In the genomic region with DNA sequence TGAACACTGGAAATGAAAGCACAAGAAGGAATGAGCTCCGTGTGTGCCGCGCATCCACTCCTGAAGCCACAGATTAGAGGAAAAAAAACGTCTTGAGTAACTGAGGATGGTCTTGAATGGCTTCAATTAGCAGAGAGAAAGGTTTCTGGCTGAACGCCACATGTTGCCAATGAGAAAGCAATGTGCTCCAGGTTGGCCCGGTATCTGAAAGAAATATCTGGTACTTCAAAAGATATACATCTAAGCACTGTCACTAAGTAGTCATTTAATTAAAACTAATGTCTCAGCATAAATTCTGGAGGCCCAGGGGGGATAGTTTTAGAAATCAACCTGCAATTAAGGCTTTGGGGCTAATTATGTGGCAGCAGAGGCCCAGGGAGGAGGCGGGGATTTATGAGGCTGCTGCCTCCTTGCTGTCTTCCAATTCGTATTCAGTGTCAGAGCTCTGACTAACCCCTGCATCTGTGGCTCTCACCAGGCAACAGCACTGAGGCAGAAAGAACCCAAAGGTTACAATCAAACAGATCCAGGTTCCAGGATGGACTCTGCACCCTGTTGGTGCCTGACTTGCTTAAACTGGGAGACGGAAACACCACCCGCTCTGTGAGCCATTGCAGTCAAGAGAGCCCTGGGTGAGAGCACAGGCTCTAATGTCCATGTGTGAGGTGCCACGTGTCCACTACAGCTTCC, we compare ENCODE assay signal across 13 mouse cellular contexts.
A peak's percentile ranks its signal among the peaks of the same experiment; 100 is the strongest.
DNase-seq lines count a peak whose midpoint lies in the region; ATAC-seq lines count a peak whose summit lies in the region.
"Had no signal": no experiment of that assay in that cellular context is flagged by ENCODE, and none has a peak within 500 bp of the region (broad histone marks: within the 10 kb centered on the region; RNA-seq: fewer than 3 reads in every experiment).

No protein-coding gene starts in this region.

- H3K27me3 ChIP-seq in hindbrain, embryonic 13.5 days, result no peaks in the 10 kb centered on the region
- no peaks in the 10 kb centered on the region for H3K27me3 ChIP-seq in hindbrain, embryonic 11.5 days (ENCODE audit: control insufficient read depth, insufficient read depth, low read length)
- no peaks in the 10 kb centered on the region for H3K27me3 ChIP-seq in embryonic facial prominence, embryonic 13.5 days
- H3K27me3 ChIP-seq in kidney, embryonic 14.5 days (ENCODE audit: control insufficient read depth, insufficient read depth, low read length), result no peaks in the 10 kb centered on the region
- H3K27me3 ChIP-seq in liver, embryonic 16.5 days (ENCODE audit: control insufficient read depth, insufficient read depth, low read depth, low read length), result no peaks in the 10 kb centered on the region

- H3K9me3 ChIP-seq in hindbrain, embryonic 13.5 days, result no peaks in the 10 kb centered on the region
- no peaks in the 10 kb centered on the region for H3K9me3 ChIP-seq in hindbrain, embryonic 11.5 days (ENCODE audit: control insufficient read depth, low read length)
- H3K9me3 ChIP-seq in embryonic facial prominence, embryonic 13.5 days, result no peaks in the 10 kb centered on the region
- H3K9me3 ChIP-seq in kidney, embryonic 14.5 days (ENCODE audit: control insufficient read depth, low read length), result no peaks in the 10 kb centered on the region
- no peaks in the 10 kb centered on the region for H3K9me3 ChIP-seq in liver, embryonic 16.5 days (replicated peaks; ENCODE audit: control insufficient read depth, low read length)

- intact Hi-C loops in heart, postnatal 10 days (cut with DNase I), result no loop called here

- ATAC-seq in hindbrain, embryonic 13.5 days (ENCODE audit: low FRiP score), result peak; percentile 59; the same call in 1 of the 2 replicates
- no peak for ATAC-seq in hindbrain, embryonic 11.5 days (ENCODE audit: low FRiP score)
- ATAC-seq in embryonic facial prominence, embryonic 13.5 days (ENCODE audit: insufficient number of reproducible peaks, insufficient read depth, low FRiP score, low TSS enrichment, low read depth), result no peak
- peak; percentile 9; the same call in 1 of the 2 replicates for ATAC-seq in kidney, embryonic 14.5 days (ENCODE audit: low FRiP score, low TSS enrichment)
- ATAC-seq in liver, embryonic 16.5 days (ENCODE audit: low read depth), result peak; percentile 68

- DNase-seq in hindbrain, embryonic 11.5 days (ENCODE audit: low spot score), result no peak
- no peak for DNase-seq in heart, postnatal 10 days
- DNase-seq in gastrocnemius, postnatal 25 days, result no peak
- no peak for DNase-seq in left cerebral cortex, adult 11 months (ENCODE audit: low spot score)
- DNase-seq: adrenal gland, postnatal 36 days; cerebellum, postnatal 36 days; heart, postnatal 14 days; lung, adult 2 months; right cerebral cortex, adult 18-20 months had no signal

- peaks cover 18% of the 10 kb centered on the region for H3K4me1 ChIP-seq in hindbrain, embryonic 13.5 days (replicated peaks)
- no peaks in the 10 kb centered on the region for H3K4me1 ChIP-seq in hindbrain, embryonic 11.5 days (replicated peaks; ENCODE audit: control insufficient read depth, insufficient read depth, low read length)
- peaks cover 45% of the 10 kb centered on the region for H3K4me1 ChIP-seq in embryonic facial prominence, embryonic 13.5 days
- peaks cover 7% of the 10 kb centered on the region for H3K4me1 ChIP-seq in kidney, embryonic 14.5 days (ENCODE audit: control insufficient read depth, insufficient read depth, low read length)
- H3K4me1 ChIP-seq in liver, embryonic 16.5 days (ENCODE audit: control insufficient read depth, low read depth, low read length), result peaks cover 4% of the 10 kb centered on the region; the same call in 1 of the 2 replicates

- no peak overlapping the region for H3K4me3 ChIP-seq in hindbrain, embryonic 13.5 days
- no peak overlapping the region for H3K4me3 ChIP-seq in hindbrain, embryonic 11.5 days (ENCODE audit: low read depth, low read length)
- no peak overlapping the region for H3K4me3 ChIP-seq in embryonic facial prominence, embryonic 13.5 days
- no peak overlapping the region for H3K4me3 ChIP-seq in kidney, embryonic 14.5 days (ENCODE audit: low read length)
- no peak overlapping the region for H3K4me3 ChIP-seq in liver, embryonic 16.5 days (ENCODE audit: low read depth, low read length)

- H3K36me3 ChIP-seq in hindbrain, embryonic 13.5 days, result no peaks in the 10 kb centered on the region
- H3K36me3 ChIP-seq in hindbrain, embryonic 11.5 days (ENCODE audit: control insufficient read depth, insufficient read depth, low read length), result no peaks in the 10 kb centered on the region
- H3K36me3 ChIP-seq in embryonic facial prominence, embryonic 13.5 days, result no peaks in the 10 kb centered on the region
- H3K36me3 ChIP-seq in kidney, embryonic 14.5 days (ENCODE audit: control insufficient read depth, insufficient read depth, low read length), result no peaks in the 10 kb centered on the region
- no peaks in the 10 kb centered on the region for H3K36me3 ChIP-seq in liver, embryonic 16.5 days (ENCODE audit: control insufficient read depth, insufficient read depth)

- no peak overlapping the region for H3K4me2 ChIP-seq in hindbrain, embryonic 13.5 days
- H3K4me2 ChIP-seq in hindbrain, embryonic 11.5 days (replicated peaks; ENCODE audit: low read depth, low read length), result no peak overlapping the region
- H3K4me2 ChIP-seq in embryonic facial prominence, embryonic 13.5 days, result no peak overlapping the region
- H3K4me2 ChIP-seq in kidney, embryonic 14.5 days (replicated peaks; ENCODE audit: low read depth, low read length), result no peak overlapping the region
- H3K4me2 ChIP-seq in liver, embryonic 16.5 days (ENCODE audit: low read depth, low read length), result no peak overlapping the region

- WGBS in hindbrain, embryonic 13.5 days, result 64% methylated on average over 11 of the region's 11 CpGs
- WGBS in hindbrain, embryonic 11.5 days, result 74% methylated on average over 11 of the region's 11 CpGs
- WGBS in embryonic facial prominence, embryonic 13.5 days, result 36% methylated on average over 11 of the region's 11 CpGs
- 56% methylated on average over 11 of the region's 11 CpGs for WGBS in kidney, embryonic 14.5 days
- WGBS in liver, embryonic 16.5 days (ENCODE audit: insufficient replicate concordance), result 63% methylated on average over 11 of the region's 11 CpGs

- H3K27ac ChIP-seq in hindbrain, embryonic 13.5 days, result peak overlapping the region; percentile 19; the same call in 1 of the 2 replicates
- H3K27ac ChIP-seq in hindbrain, embryonic 11.5 days (ENCODE audit: low read depth, low read length), result no peak overlapping the region
- 0 out of 2 replicates have a peak overlapping the region, but pooled peaks have one; percentile 45 for H3K27ac ChIP-seq in embryonic facial prominence, embryonic 13.5 days
- no peak overlapping the region for H3K27ac ChIP-seq in kidney, embryonic 14.5 days (ENCODE audit: low read depth, low read length)
- H3K27ac ChIP-seq in liver, embryonic 16.5 days (ENCODE audit: low read length), result no peak overlapping the region

- H3K9ac ChIP-seq in hindbrain, embryonic 13.5 days, result no peak overlapping the region; the same call in 1 of the 2 replicates
- no peak overlapping the region for H3K9ac ChIP-seq in hindbrain, embryonic 11.5 days (ENCODE audit: low read depth, low read length)
- H3K9ac ChIP-seq in embryonic facial prominence, embryonic 13.5 days, result no peak overlapping the region
- H3K9ac ChIP-seq in kidney, embryonic 14.5 days (ENCODE audit: low read depth, low read length), result no peak overlapping the region
- no peak overlapping the region for H3K9ac ChIP-seq in liver, embryonic 16.5 days (ENCODE audit: low read depth, low read length)

Comparison
In these comparisons a context has a peak if more than half of its experiments do, and no peak if none do; other contexts are left out.
1. ATAC-seq: peak in hindbrain, embryonic 13.5 days (single experiment), kidney, embryonic 14.5 days (single experiment) and liver, embryonic 16.5 days (single experiment); none in hindbrain, embryonic 11.5 days (single experiment) and embryonic facial prominence, embryonic 13.5 days (single experiment).
2. H3K27ac ChIP-seq: peak in hindbrain, embryonic 13.5 days (single experiment) and embryonic facial prominence, embryonic 13.5 days (single experiment); none in hindbrain, embryonic 11.5 days (single experiment), kidney, embryonic 14.5 days (single experiment) and liver, embryonic 16.5 days (single experiment).